Mouse (Mus musculus) kidney, postnatal 25 days (tissue): Measurements from ENCODE around the gene Cdk8.

Source experiments
- DNase-seq, 2 experiments: peaks; one replicate each; pipeline ENCODE4 v3.0.0; 2021; ENCODE audit warnings: mixed read lengths in 2 of 2

Gene Cdk8

GRCm38 (mm10) chr5:146281884-146282579, 51.0 kb downstream of the Cdk8 start:
- DNase-seq, result no peak

GRCm38 (mm10) chr5:146283899-146284298, 52.9 kb downstream of the Cdk8 start:
- no peak for DNase-seq

- DNase-seq, result no peak
Measured at GRCm38 (mm10) chr5:146287416-146287815, 56.4 kb downstream of the Cdk8 start.

GRCm38 (mm10) chr5:146288048-146288501, 57.0 kb downstream of the Cdk8 start:
- DNase-seq, result no peak

GRCm38 (mm10) chr5:146289921-146290320, 58.9 kb downstream of the Cdk8 start:
- DNase-seq, result peak; percentile 61 to 86

GRCm38 (mm10) chr5:146290446-146290845, 59.4 kb downstream of the Cdk8 start:
- DNase-seq, result no peak

- DNase-seq, result no peak
Measured at GRCm38 (mm10) chr5:146291560-146291959, 60.5 kb downstream of the Cdk8 start.

- DNase-seq, result no peak
Measured at GRCm38 (mm10) chr5:146292896-146293680, 62.1 kb downstream of the Cdk8 start.

GRCm38 (mm10) chr5:146293919-146294700, 63.1 kb downstream of the Cdk8 start:
- peak; percentile 59 to 72 for DNase-seq

- no peak for DNase-seq
Measured at GRCm38 (mm10) chr5:146294834-146295233, 63.8 kb downstream of the Cdk8 start.

GRCm38 (mm10) chr5:146298807-146299519, 67.9 kb downstream of the Cdk8 start:
- DNase-seq, result no peak

- DNase-seq, result peak; percentile 91 to 92
Measured at GRCm38 (mm10) chr5:146299520-146299870, 68.5 kb downstream of the Cdk8 start.

- peak; percentile 78 to 85 for DNase-seq
Measured at GRCm38 (mm10) chr5:146303470-146303869, 72.4 kb downstream of the Cdk8 start.

- DNase-seq, result no peak
Measured at GRCm38 (mm10) chr5:146307046-146307743, 76.2 kb downstream of the Cdk8 start.

GRCm38 (mm10) chr5:146307744-146308096, 76.7 kb downstream of the Cdk8 start:
- no peak for DNase-seq

- no peak for DNase-seq
Measured at GRCm38 (mm10) chr5:146314538-146314937, 83.5 kb downstream of the Cdk8 start.

- DNase-seq, result peak; percentile 21 to 54
Measured at GRCm38 (mm10) chr5:146315268-146315921, 84.4 kb downstream of the Cdk8 start.

GRCm38 (mm10) chr5:146316316-146316715, 85.3 kb downstream of the Cdk8 start:
- DNase-seq, result no peak

GRCm38 (mm10) chr5:146318051-146318450, 87.0 kb downstream of the Cdk8 start:
- DNase-seq, result no peak

- peak; percentile 35 to 53 for DNase-seq
Measured at GRCm38 (mm10) chr5:146318461-146318860, 87.4 kb downstream of the Cdk8 start.

GRCm38 (mm10) chr5:146328941-146329340, 97.9 kb downstream of the Cdk8 start:
- no peak for DNase-seq

- DNase-seq, result no peak
Measured at GRCm38 (mm10) chr5:146329541-146329940, 98.5 kb downstream of the Cdk8 start.
